Mouse (Mus musculus) skeletal muscle tissue, adult 2 months (tissue): ENCODE measurements around the gene Ppa1.

Source experiments
- DNase-seq: peaks from one replicate; pipeline ENCODE4 v3.0.0-alpha.2; 2012; ENCODE audit warnings: low read depth, low spot score

The Ppa1 gene

DNA sequence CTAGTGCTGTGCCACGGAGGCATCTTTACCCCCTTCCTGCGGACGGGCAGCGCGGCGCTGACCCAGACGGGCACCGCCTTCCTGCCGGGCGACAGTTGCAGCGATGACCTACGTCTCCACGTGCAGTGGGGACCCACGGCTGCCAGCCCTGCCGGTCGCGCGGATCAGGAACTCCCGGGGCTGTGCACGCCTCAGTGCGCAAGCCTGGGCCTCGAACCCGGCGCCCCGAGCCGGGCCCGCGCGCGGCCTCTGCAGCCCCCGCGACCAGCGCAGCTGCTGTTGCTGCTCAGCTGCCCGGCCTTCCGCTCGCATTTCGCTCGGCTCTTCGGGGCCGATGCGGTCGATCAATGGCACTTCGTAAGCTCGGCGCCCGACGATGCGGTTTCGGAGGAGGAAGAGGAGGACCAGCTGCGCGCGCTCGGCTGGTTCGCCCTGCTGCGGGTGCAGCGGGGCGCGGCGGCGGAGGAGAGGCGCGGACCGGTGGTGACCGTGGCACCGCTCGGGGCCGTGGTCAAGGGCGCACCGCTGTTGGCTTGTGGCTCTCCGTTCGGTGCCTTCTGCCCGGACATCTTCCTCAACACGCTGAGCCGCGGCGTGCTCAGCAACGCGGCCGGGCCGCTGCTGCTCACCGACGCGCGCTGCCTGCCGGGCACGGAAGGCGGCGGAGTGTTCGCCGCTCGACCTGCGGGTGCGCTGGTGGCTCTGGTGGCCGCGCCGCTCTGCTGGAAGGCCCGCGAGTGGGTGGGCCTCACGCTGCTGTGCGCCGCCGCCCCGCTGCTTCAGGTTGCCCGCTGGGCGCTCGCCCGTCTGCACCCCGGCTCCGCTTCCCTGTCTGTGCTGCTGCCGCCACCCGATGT is 47.6 kb downstream of the Ppa1 start:
- DNase-seq = no peak

GRCm38 (mm10) chr10:61696560-61696823 is 48.1 kb downstream of the Ppa1 start:
- DNase-seq = no peak

GRCm38 (mm10) chr10:61697028-61697427 is 48.7 kb downstream of the Ppa1 start:
- DNase-seq = no peak

DNA sequence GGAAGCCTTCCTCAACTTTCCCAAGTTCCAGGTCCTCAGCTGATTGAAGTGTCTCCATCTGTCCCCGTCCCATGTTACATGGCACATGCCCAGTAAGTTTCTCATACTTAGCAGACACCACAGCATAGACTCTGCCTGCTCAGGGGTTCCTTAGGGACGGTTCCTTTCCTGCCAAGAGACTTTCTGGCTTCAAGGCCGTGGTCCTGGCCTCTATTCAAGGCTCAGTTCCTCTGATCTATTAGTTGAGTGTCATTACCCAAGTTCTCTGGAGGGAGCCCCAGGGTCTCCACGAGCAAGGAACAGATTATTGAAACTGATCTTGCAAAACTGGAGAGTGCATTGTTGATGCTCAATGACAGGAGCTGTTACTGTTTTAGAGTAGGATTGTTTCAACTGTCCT is 56.3 kb downstream of the Ppa1 start:
- no peak for DNase-seq

DNA sequence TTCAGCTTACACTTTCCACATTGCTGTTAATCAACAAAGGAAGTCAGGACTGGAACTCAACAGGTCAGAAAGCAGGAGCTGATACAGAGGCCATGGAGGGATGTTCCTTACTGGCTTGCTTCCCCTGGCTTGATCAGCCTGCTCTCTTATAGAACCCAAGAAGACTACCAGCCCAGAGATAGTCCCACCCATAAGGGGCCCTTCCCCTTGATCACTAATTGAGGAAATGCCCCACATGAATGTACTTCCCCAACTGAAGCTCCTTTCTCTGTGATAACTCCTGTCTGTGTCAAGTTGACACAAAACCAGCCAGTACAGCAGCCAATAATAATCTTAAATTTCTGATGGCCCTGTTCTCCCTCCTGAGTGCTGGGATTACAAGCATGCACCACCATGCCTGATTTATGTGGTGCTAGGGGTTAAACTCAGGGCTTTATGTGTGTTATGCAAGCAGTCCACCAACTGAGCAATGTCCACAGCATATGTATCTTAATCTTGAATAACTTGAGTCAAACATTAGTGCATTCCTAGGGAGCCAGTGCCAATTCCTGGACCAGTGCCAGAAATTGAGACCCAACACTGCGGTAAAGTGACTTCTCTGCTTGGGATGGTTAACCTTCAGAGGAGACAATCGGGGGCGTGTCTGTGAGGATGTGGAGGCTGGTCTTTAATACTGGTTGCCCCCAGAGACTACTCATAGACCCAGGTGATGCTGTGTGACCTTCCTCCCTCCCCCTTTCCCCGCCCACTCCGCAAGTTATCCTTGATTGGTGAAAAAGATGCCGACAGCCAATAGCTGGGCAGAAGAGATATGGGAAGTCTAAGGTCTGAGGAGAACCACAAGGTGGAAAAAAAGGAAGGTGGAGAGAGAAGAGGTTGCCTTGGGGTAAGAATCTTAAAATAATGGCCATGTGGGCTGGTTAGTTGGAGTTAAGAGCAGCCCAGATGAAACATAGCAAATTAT is 58.3 kb downstream of the Ppa1 start:
- no peak for DNase-seq

DNA sequence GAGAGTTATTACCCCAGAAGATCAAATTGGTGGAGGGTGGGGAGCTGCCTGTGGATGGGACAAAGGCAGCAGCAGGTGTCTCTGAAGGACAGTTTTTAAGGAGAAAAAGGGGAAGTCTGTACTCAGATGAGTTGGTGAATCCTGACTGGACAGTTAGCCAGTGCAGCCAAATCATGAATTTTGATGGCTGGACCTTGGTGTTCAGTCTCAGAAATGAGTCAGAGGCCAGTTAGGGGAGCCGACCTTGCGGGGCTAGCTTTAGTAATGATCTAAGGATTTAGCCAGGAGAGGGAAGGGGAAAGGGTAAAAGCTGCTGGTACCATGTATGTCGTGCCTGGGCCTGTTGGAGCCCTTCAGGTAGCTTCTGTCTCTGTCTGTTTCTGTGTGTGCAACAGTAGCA is 65.2 kb downstream of the Ppa1 start:
- no peak for DNase-seq

- DNase-seq = no peak
These were observed 65.8 kb downstream of the Ppa1 start for GRCm38 (mm10) chr10:61714146-61714545.

DNA sequence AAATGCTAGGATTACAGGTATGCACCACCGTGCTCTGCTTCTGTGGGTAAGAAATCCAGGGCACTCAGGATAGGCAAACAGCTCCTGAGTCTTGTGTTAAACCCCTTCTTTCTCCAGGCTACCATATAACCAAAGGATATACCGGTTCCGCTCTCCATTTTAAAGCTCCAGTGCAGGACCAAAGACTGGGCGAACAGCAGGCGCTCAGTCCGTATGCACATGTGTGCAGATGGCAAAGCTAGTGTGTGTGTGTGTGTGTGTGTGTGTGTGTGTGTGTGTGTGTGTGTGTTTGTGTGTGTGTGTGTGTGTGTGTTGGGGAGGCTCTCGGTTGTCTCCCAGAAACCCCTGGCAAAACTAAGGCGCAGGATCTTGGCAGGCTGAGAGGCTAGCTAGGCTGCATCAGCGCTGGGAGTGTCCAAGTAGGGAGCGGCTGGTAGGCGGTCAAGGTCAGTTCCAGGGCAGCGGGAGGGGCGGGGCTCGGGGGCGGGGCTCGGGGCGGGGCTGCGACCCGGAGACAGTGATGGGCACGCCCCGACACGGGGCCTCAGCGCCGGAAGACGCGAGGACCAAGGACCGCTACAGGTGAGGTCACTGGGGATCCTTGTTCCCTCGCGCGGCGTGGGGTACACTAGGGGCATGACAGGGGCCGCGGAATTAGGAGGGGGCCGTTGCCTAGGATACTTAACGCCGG is 66.6 kb downstream of the Ppa1 start, which contains the start of gene Aifm2:
Gene Aifm2, plus strand, starts transcription at position 493 of the 691 bp plus-strand sequence.
- peak; percentile 86 for DNase-seq

GRCm38 (mm10) chr10:61715462-61715837 is 67.1 kb downstream of the Ppa1 start:
- DNase-seq = no peak

DNA sequence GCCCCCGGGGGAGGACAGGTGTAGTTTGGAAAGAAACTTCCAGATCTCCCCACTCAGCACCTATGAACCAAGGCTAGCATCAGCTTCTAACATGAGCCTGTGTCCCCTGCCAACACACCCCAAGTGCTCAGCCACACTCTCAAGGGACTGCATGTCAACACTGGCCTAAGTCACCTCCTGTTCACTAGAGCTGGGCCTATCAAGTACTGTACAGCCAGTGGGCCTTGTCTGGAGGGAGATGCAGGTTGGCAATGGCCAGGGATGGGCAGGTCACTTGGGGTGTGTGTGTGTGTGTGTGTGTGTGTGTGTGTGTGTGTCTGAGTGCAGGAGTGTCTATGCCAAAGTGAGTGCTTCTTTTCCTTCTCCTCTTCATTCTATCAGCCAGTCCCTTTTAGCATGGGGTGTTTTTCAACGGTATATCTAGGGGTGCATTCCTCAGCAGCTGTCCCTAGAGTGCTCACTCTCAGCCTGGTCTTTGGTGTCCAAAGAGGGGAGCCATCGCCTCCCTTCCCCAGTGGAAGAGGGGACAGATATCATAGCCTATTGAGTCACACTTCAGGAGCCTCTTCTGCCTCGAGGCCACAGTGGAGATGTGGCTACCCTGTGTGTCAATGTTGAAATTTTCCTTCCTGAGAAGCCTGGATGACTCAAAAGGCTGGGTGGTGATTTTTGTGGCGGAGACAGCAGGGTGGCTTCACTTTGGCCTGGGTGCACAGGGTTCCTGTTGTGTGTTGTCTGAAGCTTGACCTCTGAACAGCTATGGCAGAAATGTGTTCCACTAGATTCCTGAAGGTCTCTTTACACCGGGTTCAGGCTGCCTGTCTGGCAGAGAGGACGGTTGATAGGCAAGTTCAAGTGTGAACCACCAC is 67.9 kb downstream of the Ppa1 start:
- no peak for DNase-seq

DNA sequence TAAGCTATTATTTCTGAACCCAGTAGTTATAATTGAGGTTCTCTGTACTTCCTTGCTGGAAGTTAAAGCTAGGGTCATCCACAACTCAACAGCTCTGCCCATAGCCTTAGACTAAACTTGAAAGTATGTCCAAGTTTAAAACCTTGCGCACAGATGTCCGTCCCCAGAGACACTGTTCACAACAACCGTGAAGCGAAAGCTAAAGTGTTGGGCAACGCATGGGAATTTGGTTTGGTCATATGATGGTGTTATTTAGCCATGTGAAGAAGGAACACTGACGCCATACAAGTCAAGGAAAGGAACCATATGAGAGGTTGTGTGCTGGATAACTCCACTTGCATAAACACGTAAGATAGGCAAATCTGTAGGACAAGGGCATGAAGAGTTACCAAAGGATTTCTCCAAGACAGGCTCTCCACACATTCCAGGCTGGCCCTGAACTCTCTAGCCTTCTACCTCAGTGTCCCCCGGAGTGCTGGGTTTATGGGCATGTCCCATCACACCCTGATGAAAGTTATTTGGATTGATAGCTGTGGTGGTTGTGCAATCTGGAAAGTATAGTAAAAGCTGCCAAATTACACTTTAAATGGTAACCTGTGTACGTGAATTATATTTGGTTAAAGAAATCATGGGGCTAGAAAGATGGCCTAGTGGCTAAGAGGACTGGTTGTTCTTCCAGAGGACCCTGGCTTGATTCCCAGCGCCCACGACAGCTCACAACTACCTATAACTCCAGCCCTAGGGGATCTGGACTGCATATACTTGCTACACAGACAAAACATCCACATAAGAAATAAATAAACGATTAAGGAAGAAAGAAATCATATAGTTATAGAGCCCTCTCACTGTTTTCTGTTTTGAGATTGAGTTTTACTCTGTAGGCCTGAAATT is 69.3 kb downstream of the Ppa1 start:
- no peak for DNase-seq

- DNase-seq = no peak
These were observed 72.0 kb downstream of the Ppa1 start for GRCm38 (mm10) chr10:61720331-61720730.

- no peak for DNase-seq
These were observed 73.9 kb downstream of the Ppa1 start for GRCm38 (mm10) chr10:61722215-61722614.

GRCm38 (mm10) chr10:61723271-61723670 is 74.9 kb downstream of the Ppa1 start:
- DNase-seq = no peak
